Mouse (Mus musculus) stomach, postnatal 0 days (tissue): Measurements from ENCODE around the gene Hoxb9. TPM values are rescaled to one million over a fixed set of nuclear protein-coding genes. Genes with fewer than 3 reads are reported as not detected.

Experiments
- ATAC-seq: fragments of 200-750 bp; cut with Nextera tagmentation; 2 replicates; pipeline ENCODE4 v1.8.0; 2017; ENCODE audit not compliant: low FRiP score, low TSS enrichment
- DNase-seq: peaks from one replicate; pipeline ENCODE4 v3.0.0-alpha.2; 2016; ENCODE audit warnings: low spot score
- H3K27ac ChIP-seq: fragments of 300-500 bp; sonication (generic); replicated peaks from 2 replicates; pipeline ENCODE4 v1.5.1; 2014; ENCODE audit warnings: mild to moderate bottlenecking, control low read depth
- H3K27me3 ChIP-seq: fragments of 300-500 bp; sonication (generic); 2 replicates; pipeline ENCODE4 v1.6.1; 2014; ENCODE audit warnings: low read length; ENCODE audit not compliant: control insufficient read depth, insufficient read depth
- H3K36me3 ChIP-seq: fragments of 300-500 bp; sonication (generic); 2 replicates; pipeline ENCODE4 v1.6.1; 2014; ENCODE audit warnings: low read length, mixed read lengths; ENCODE audit not compliant: control insufficient read depth, insufficient read depth
- H3K4me1 ChIP-seq: fragments of 300-500 bp; sonication (generic); replicated peaks from 2 replicates; pipeline ENCODE4 v1.6.1; 2014; ENCODE audit warnings: antibody characterized with exemption; ENCODE audit not compliant: control insufficient read depth, insufficient read depth
- H3K4me2 ChIP-seq: fragments of 300-500 bp; sonication (generic); replicated peaks from 2 replicates; pipeline ENCODE4 v1.6.1; 2014; ENCODE audit warnings: low read depth, mild to moderate bottlenecking, control low read depth, moderate library complexity
- H3K4me3 ChIP-seq: fragments of 300-500 bp; sonication (generic); 2 replicates; pipeline ENCODE4 v1.5.1; 2014; ENCODE audit warnings: low read depth, low read length, control low read depth
- H3K9ac ChIP-seq: fragments of 300-500 bp; sonication (generic); 2 replicates; pipeline ENCODE4 v1.6.1; 2014; ENCODE audit warnings: mild to moderate bottlenecking, low read length, control low read depth, mixed read lengths
- H3K9me3 ChIP-seq: fragments of 300-500 bp; sonication (generic); 2 replicates; pipeline ENCODE4 v1.6.1; 2016; ENCODE audit warnings: low read length; ENCODE audit not compliant: control insufficient read depth
- CTCF ChIP-seq: IDR thresholded peaks from 2 replicates; pipeline ENCODE4 v1.5.1; 2016; ENCODE audit warnings: antibody characterized with exemption, low read depth, mild to moderate bottlenecking, moderate library complexity
- EP300 ChIP-seq: optimal IDR thresholded peaks from 2 replicates; pipeline ENCODE3; 2016; ENCODE audit warnings: antibody characterized with exemption
- whole genome bisulfite sequencing: fragments of 180-500 bp; shearing (Covaris S2); extraction: QIAGEN DNeasy Blood & Tissue Kit; methylation state at CpG from one replicate; pipeline ENCODE4 v1.1.7; 2014; 5-methylcytosine and 5-hydroxymethylcytosine counted together
- polyA plus RNA-seq: library from polyadenylated mRNA; unstranded; fragments of >200 nt; fragmentation: Nextera tagmentation; extraction: Ambion mirVana; gene quantifications from 2 replicates; pipeline ENCODE4 v1.2.1, GENCODE M21; 2015

Gene Hoxb9
- polyA plus RNA-seq, 1 experiment from 2014 or later: 0.06 TPM

- Histone ChIP-seq H3K36me3 (no peaks in the 10 kb centered on the region), H3K4me2 (peak overlapping the region; percentile 73), H3K4me1 (no peaks in the 10 kb centered on the region), H3K27ac (peak overlapping the region; percentile 97), H3K4me3 (peak overlapping the region; percentile 61), H3K9me3 (no peaks in the 10 kb centered on the region), H3K9ac (peak overlapping the region; percentile 84), H3K27me3 (peaks cover 4% of the 10 kb centered on the region; the same call in 1 of the 2 replicates)
- TF ChIP-seq CTCF (no peak), EP300 (no peak)
- ATAC-seq (peak; percentile 23), DNase-seq (no peak)
- WGBS: 1% methylated on average over 29 of the region's 29 CpGs
Observed at GRCm38 (mm10) chr11:96319910-96320309, 48.7 kb downstream of the Hoxb9 start.

- DNase-seq: no peak
- no peak for ATAC-seq
- TF ChIP-seq CTCF (no peak), EP300 (no peak)
- Histone ChIP-seq H3K27ac (peak overlapping the region; percentile 97), H3K4me3 (peak overlapping the region; percentile 61), H3K4me2 (peak overlapping the region; percentile 73), H3K9me3 (no peaks in the 10 kb centered on the region), H3K9ac (peak overlapping the region; percentile 84), H3K36me3 (no peaks in the 10 kb centered on the region), H3K4me1 (no peaks in the 10 kb centered on the region), H3K27me3 (peaks cover under 1% of the 10 kb centered on the region; the same call in 1 of the 2 replicates)
- WGBS: 19% methylated on average over 17 of the region's 17 CpGs
Observed at GRCm38 (mm10) chr11:96320688-96321087, 49.4 kb downstream of the Hoxb9 start.

GRCm38 (mm10) chr11:96321846-96322245 lies 50.6 kb downstream of the Hoxb9 start:
- H3K36me3 ChIP-seq: no peaks in the 10 kb centered on the region
- TF ChIP-seq CTCF (no peak), EP300 (no peak)
- 14% methylated on average over 5 of the region's 5 CpGs for WGBS
- ATAC-seq (no peak; the same call in 1 of the 2 replicates), DNase-seq (no peak)
- no peaks in the 10 kb centered on the region for H3K27me3 ChIP-seq
- no peaks in the 10 kb centered on the region for H3K9me3 ChIP-seq
- peak overlapping the region; percentile 14; the same call in 1 of the 2 replicates for H3K4me3 ChIP-seq
- H3K4me2 ChIP-seq: peak overlapping the region; percentile 64
- no peaks in the 10 kb centered on the region for H3K4me1 ChIP-seq
- H3K27ac ChIP-seq: peak overlapping the region; percentile 84
- H3K9ac ChIP-seq: peak overlapping the region; percentile 53

DNA sequence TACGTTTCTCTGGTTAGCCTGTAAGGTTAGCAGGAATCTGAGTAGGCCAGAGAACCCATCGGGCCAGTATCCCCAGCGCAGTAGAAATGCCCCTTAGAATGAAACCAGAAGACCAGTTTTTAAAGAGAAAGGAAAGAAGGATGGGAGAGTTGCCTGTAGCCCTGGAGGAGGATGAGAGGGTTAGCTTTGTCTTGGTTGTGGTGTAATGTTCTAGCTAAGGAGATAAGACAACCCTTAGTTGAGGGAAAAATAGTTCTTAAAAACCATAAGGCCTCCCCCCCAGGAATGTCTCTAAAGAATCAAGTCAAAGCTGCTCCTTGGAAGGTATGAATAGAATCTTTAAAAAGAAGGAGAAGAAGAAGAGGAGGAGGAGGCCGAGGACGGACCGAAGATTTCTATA lies 51.5 kb downstream of the Hoxb9 start:
- Histone ChIP-seq H3K4me3 (peak overlapping the region; percentile 14), H3K9ac (peak overlapping the region; percentile 53), H3K4me2 (peak overlapping the region; percentile 64), H3K4me1 (no peaks in the 10 kb centered on the region), H3K9me3 (no peaks in the 10 kb centered on the region), H3K27me3 (no peaks in the 10 kb centered on the region; the same call in 1 of the 2 replicates), H3K27ac (peak overlapping the region; percentile 84), H3K36me3 (no peaks in the 10 kb centered on the region)
- WGBS: 19% methylated on average over 6 of the region's 6 CpGs
- DNase-seq (no peak), ATAC-seq (no peak)
- TF ChIP-seq CTCF: no peak
- TF ChIP-seq EP300: no peak

GRCm38 (mm10) chr11:96323154-96323553 lies 51.9 kb downstream of the Hoxb9 start, which contains the start of gene Hoxb3:
Hoxb3 (plus strand) TSS chr11:96323326.
- Histone ChIP-seq H3K4me1 (no peaks in the 10 kb centered on the region), H3K36me3 (no peaks in the 10 kb centered on the region), H3K4me2 (peak within 1 kb of the TSS; percentile 64), H3K9ac (peak within 1 kb of the TSS; percentile 53), H3K27me3 (no peaks in the 10 kb centered on the region; the same call in 1 of the 2 replicates), H3K9me3 (no peaks in the 10 kb centered on the region), H3K4me3 (peak within 1 kb of the TSS; percentile 24), H3K27ac (peak within 1 kb of the TSS; percentile 84)
- no peak for TF ChIP-seq EP300
- no peak for TF ChIP-seq CTCF
- 32% methylated on average over 10 of the region's 10 CpGs for WGBS
- ATAC-seq: no peak
- no peak for DNase-seq

DNA sequence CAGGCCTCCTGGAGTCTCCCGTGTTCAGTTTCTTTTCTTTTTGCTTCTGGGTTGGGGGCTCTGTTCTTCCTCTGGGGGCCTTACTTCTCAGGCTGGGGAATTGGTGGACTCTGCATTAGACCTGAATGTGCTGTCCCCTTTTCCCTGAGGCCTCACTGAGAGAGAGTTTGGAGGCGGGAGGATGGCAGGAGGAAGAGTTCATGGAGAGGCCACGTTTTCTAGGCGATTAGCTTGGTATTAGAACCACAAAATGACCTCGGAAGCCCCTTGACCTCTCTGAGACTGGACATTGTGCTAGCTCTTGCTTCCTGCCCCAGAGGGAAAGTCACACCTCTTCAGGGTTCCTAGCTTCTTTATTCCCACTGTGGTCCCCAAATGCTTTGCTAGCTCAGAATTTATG lies 52.9 kb downstream of the Hoxb9 start:
- Histone ChIP-seq H3K4me2 (peak overlapping the region; percentile 64), H3K4me3 (peak overlapping the region; percentile 24), H3K9ac (peak overlapping the region; percentile 51), H3K4me1 (no peaks in the 10 kb centered on the region), H3K36me3 (no peaks in the 10 kb centered on the region), H3K27ac (peak overlapping the region; percentile 84), H3K9me3 (no peaks in the 10 kb centered on the region), H3K27me3 (no peaks in the 10 kb centered on the region; the same call in 1 of the 2 replicates)
- WGBS: 8% methylated on average over 5 of the region's 5 CpGs
- TF ChIP-seq CTCF (no peak), EP300 (no peak)
- DNase-seq (no peak), ATAC-seq (no peak)
